Mouse (Mus musculus) liver, embryonic 16.5 days (tissue): ENCODE data around the gene Gak. TPM values are rescaled to one million over a fixed set of nuclear protein-coding genes. Genes with fewer than 3 reads are reported as not detected.
A peak's percentile ranks its signal among the peaks of the same experiment; 100 is the strongest.

Experiments
- ATAC-seq: fragments of 200-750 bp; cut with Nextera tagmentation; 2 replicates; pipeline ENCODE4 v1.8.0; 2017; ENCODE audit warnings: low read depth, mild to moderate bottlenecking, moderate number of reproducible peaks, moderate library complexity
- H3K27ac ChIP-seq: fragments of 300-500 bp; sonication (generic); 2 replicates; pipeline ENCODE4 v1.5.1; 2014; ENCODE audit warnings: mild to moderate bottlenecking, low read length
- H3K27me3 ChIP-seq: fragments of 300-500 bp; sonication (generic); 2 replicates; pipeline ENCODE4 v1.6.1; 2014; ENCODE audit warnings: low read depth, low read length, mixed read lengths; ENCODE audit not compliant: control insufficient read depth, insufficient read depth
- H3K36me3 ChIP-seq: fragments of 300-500 bp; sonication (generic); 2 replicates; pipeline ENCODE4 v1.6.1; 2014; ENCODE audit warnings: mild to moderate bottlenecking; ENCODE audit not compliant: control insufficient read depth, insufficient read depth
- H3K4me1 ChIP-seq: fragments of 300-500 bp; sonication (generic); 2 replicates; pipeline ENCODE4 v1.6.1; 2014; ENCODE audit warnings: low read depth, low read length, mixed read lengths; ENCODE audit not compliant: control insufficient read depth
- H3K4me2 ChIP-seq: fragments of 300-500 bp; sonication (generic); 2 replicates; pipeline ENCODE4 v1.6.1; 2014; ENCODE audit warnings: low read depth, low read length, mixed read lengths
- H3K4me3 ChIP-seq: fragments of 300-500 bp; sonication (generic); 2 replicates; pipeline ENCODE4 v1.5.1; 2014; ENCODE audit warnings: low read depth, mild to moderate bottlenecking, low read length
- H3K9ac ChIP-seq: fragments of 300-500 bp; sonication (generic); 2 replicates; pipeline ENCODE4 v1.6.1; 2014; ENCODE audit warnings: low read depth, low read length
- H3K9me3 ChIP-seq: fragments of 300-500 bp; sonication (generic); replicated peaks from 2 replicates; pipeline ENCODE4 v1.6.1; 2016; ENCODE audit warnings: low read length; ENCODE audit not compliant: control insufficient read depth
- WGBS: fragments of 180-500 bp; shearing (Covaris S2); extraction: QIAGEN DNeasy Blood & Tissue Kit; methylation state at CpG from one replicate; pipeline ENCODE4 v1.1.7; 2014; ENCODE audit not compliant: insufficient replicate concordance; 5-methylcytosine and 5-hydroxymethylcytosine counted together
- polyA plus RNA-seq: library from polyadenylated mRNA; unstranded; fragments of >200 nt; fragmentation: Nextera tagmentation; extraction: Ambion mirVana; gene quantifications from 2 replicates; pipeline ENCODE4 v1.2.1, GENCODE M21; 2015

The Gak gene
- polyA plus RNA-seq, 1 experiment from 2014 or later, result 27.5 TPM

DNA sequence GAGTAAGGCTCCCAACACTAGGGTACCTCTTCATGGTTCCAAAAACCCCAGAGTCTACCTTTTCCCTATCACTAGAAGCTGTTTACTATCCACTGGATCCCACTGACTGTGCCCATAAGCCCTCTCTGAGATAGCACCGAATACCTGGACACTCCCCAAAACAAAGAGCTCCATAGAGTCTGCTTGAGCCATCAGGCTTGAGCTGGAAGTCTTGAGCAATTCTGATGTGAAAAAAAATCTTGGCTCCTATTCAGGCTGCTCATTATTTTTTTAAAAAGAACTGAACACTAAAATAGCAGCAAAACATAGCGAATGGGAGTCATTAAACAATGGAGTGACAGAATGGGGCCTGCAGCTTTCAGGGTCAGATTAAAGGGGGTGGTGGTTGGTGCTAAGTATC lies 62.5 kb downstream of the Gak start:
- H3K4me3 ChIP-seq, result no peak overlapping the region
- no peak overlapping the region for H3K9ac ChIP-seq
- H3K27me3 ChIP-seq, result no peaks in the 10 kb centered on the region
- peaks cover 21% of the 10 kb centered on the region for H3K36me3 ChIP-seq
- WGBS, result 80% methylated on average over 2 of the region's 2 CpGs
- no peaks in the 10 kb centered on the region for H3K9me3 ChIP-seq
- H3K4me1 ChIP-seq, result no peaks in the 10 kb centered on the region
- no peak overlapping the region for H3K4me2 ChIP-seq
- no peak for ATAC-seq
- H3K27ac ChIP-seq, result no peak overlapping the region

DNA sequence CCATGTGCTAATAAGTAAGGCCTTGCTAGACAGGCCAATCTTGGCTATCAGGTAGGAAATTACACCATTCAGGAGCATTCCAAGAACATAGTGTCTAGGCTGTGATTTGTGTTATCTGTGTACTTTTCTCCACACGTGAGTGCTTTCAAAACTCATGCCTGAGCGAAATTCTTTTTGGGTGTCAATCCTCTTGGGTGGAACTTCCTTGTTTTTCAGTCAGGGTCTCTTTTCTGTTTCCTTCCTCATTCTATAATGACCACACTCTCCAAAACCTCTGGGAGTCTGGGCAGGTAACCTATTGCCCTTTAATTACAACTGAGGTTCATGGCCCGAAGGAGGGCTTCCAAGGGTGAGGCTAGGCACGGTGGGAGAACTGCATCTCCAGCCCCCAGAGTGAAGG lies 63.0 kb downstream of the Gak start:
- no peaks in the 10 kb centered on the region for H3K27me3 ChIP-seq
- H3K9me3 ChIP-seq, result no peaks in the 10 kb centered on the region
- WGBS, result 47% methylated on average over 4 of the region's 4 CpGs
- no peak for ATAC-seq
- no peaks in the 10 kb centered on the region for H3K4me1 ChIP-seq
- no peak overlapping the region for H3K4me2 ChIP-seq
- H3K4me3 ChIP-seq, result no peak overlapping the region
- H3K27ac ChIP-seq, result no peak overlapping the region
- no peak overlapping the region for H3K9ac ChIP-seq
- H3K36me3 ChIP-seq, result peaks cover 18% of the 10 kb centered on the region

DNA sequence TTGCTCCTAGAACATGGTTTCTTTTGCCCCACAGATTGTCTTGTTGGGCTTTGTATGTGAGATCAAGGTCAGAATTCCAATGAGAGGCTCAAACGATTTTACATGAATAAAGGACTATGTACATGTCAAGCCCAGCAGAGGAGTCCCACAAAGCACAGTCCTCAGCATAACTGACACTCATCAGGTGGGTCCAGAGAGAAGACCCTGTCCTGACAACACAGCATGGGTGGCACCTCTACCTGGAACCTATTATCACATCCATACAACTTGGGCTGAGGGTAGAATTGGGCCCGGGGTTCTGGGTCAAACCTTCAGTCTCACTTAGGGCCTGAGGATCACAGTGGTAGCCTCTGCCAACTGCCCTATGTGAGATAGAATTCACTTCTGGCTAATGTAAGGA lies 64.2 kb downstream of the Gak start:
- ATAC-seq, result no peak
- Histone ChIP-seq H3K9ac (no peak overlapping the region), H3K4me3 (no peak overlapping the region), H3K4me2 (no peak overlapping the region), H3K27me3 (no peaks in the 10 kb centered on the region), H3K4me1 (no peaks in the 10 kb centered on the region), H3K36me3 (peaks cover 11% of the 10 kb centered on the region), H3K9me3 (no peaks in the 10 kb centered on the region), H3K27ac (no peak overlapping the region)
- 72% methylated on average over 2 of the region's 2 CpGs for WGBS

DNA sequence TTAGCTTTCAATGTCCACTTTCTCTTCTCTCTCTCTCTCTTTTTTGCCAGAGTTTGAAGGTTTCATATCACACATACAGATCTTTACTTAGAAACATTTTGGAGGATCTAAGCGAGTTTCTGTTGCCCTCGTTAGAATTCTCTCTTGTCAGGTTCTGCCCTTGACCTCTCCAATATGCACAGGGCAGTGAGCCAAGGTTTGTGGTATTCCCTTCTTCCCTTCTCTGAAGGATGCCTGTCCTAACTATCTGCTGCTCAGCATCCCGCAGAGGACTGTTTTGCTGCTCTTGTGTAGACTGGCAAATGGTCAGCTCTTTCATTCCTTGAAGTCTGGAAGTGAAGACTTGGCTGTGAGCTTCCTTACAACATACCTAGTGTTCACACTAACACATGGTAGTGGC lies 65.2 kb downstream of the Gak start:
- ATAC-seq, result no peak
- WGBS, result 65% methylated on average over 3 of the region's 3 CpGs
- H3K4me3 ChIP-seq, result no peak overlapping the region
- no peaks in the 10 kb centered on the region for H3K9me3 ChIP-seq
- H3K4me2 ChIP-seq, result no peak overlapping the region
- no peak overlapping the region for H3K9ac ChIP-seq
- H3K27me3 ChIP-seq, result no peaks in the 10 kb centered on the region
- H3K27ac ChIP-seq, result no peak overlapping the region
- H3K36me3 ChIP-seq, result peaks cover 6% of the 10 kb centered on the region
- no peaks in the 10 kb centered on the region for H3K4me1 ChIP-seq

DNA sequence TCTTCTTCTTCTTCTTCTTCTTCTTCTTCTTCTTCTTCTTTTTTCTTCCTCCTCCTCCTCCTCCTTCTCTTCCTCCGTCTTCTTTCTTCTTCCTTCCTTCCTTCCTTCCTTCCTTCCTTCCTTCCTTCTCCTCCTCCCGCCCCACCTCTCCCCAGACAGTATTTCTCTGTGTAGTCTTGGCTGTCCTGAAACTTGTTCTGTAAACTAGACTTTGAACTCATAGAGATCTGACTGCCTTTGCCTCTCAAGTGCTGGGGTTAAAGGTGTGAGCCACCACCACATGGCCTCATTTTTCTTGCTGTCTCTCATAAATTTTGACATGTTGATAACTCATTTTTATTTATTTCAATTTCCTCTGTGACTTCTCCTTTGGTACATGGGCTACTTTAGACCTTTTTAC lies 67.1 kb downstream of the Gak start:
- Histone ChIP-seq H3K9ac (no peak overlapping the region), H3K4me1 (no peaks in the 10 kb centered on the region), H3K27me3 (no peaks in the 10 kb centered on the region), H3K4me2 (no peak overlapping the region), H3K27ac (no peak overlapping the region), H3K4me3 (no peak overlapping the region), H3K36me3 (no peaks in the 10 kb centered on the region; the same call in 1 of the 2 replicates), H3K9me3 (no peaks in the 10 kb centered on the region)
- 45% methylated on average over 2 of the region's 2 CpGs for WGBS
- ATAC-seq, result no peak

DNA sequence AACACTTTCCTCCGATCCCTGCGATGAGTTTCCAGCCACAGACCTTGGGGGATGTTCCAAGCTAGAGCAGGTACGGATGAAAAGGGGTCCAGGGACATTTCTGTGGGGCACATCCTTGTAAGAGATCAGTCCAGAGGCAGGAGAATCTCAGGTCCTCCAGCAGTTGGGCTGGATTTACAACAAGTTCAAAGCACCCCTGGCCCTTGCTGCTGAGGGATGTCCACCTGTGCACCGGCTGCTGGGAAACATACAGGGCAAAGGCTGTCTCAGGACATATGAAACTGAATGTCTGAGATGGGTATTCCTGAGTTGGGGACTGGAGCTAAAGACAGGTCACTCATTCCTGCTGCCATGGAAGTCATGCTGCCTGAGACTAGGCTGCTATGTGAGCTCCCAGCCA lies 72.6 kb downstream of the Gak start:
- WGBS, result 56% methylated on average over 4 of the region's 4 CpGs
- Histone ChIP-seq H3K27me3 (no peaks in the 10 kb centered on the region; the same call in none of the 2 replicates), H3K36me3 (no peaks in the 10 kb centered on the region), H3K4me3 (no peak overlapping the region), H3K9ac (no peak overlapping the region), H3K9me3 (no peaks in the 10 kb centered on the region), H3K4me1 (no peaks in the 10 kb centered on the region), H3K27ac (no peak overlapping the region), H3K4me2 (no peak overlapping the region)
- ATAC-seq, result no peak

DNA sequence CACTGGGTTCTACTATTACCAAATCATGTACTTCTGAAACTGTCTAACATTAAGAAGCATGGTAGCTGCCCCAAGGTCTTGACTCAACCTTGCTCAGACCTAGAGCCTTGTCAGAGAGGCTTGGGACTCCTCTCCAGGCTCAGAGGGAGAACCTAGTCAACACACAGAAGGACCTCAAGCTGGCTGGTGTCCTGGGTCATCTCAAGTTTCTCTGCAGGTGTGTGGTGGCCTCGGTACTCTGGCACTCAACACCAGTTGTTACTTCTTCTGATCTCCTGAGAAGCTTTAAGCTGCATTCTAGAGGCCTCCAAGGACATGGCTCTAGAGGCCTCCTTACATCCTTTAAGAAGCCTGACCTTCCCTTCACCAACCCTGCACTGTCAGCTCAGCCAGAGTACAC lies 75.5 kb downstream of the Gak start:
- H3K9me3 ChIP-seq, result no peaks in the 10 kb centered on the region
- 48% methylated on average over 1 of the region's 1 CpGs for WGBS
- no peak overlapping the region for H3K4me3 ChIP-seq
- no peaks in the 10 kb centered on the region for H3K4me1 ChIP-seq
- H3K36me3 ChIP-seq, result no peaks in the 10 kb centered on the region
- H3K27ac ChIP-seq, result no peak overlapping the region
- H3K9ac ChIP-seq, result no peak overlapping the region
- peaks cover 26% of the 10 kb centered on the region for H3K27me3 ChIP-seq
- ATAC-seq, result no peak
- no peak overlapping the region for H3K4me2 ChIP-seq

DNA sequence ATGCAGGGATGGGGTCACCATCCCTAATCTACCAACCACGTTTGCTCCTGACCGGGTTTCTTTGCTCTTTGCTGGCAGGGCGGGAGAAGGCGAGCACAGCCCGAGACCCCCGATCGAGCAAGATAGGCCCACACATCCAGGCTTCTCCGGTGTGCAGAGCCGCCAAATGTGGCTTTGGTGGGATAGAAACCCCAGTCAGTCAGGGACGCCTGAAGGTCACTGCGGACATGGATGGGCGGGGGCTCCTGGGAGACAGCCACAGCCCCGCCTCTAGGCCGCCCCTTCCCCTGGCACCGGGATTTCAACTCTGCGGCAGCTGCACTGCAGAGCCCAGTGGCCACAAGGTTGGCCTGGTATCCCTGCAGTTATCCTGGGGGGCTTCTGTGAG lies 79.4 kb downstream of the Gak start:
- Histone ChIP-seq H3K36me3 (no peaks in the 10 kb centered on the region), H3K27me3 (peaks cover 33% of the 10 kb centered on the region), H3K4me2 (no peak overlapping the region), H3K9ac (no peak overlapping the region), H3K4me3 (no peak overlapping the region), H3K27ac (no peak overlapping the region), H3K4me1 (no peaks in the 10 kb centered on the region), H3K9me3 (no peaks in the 10 kb centered on the region)
- ATAC-seq, result no peak
- WGBS, result 5% methylated on average over 16 of the region's 16 CpGs

DNA sequence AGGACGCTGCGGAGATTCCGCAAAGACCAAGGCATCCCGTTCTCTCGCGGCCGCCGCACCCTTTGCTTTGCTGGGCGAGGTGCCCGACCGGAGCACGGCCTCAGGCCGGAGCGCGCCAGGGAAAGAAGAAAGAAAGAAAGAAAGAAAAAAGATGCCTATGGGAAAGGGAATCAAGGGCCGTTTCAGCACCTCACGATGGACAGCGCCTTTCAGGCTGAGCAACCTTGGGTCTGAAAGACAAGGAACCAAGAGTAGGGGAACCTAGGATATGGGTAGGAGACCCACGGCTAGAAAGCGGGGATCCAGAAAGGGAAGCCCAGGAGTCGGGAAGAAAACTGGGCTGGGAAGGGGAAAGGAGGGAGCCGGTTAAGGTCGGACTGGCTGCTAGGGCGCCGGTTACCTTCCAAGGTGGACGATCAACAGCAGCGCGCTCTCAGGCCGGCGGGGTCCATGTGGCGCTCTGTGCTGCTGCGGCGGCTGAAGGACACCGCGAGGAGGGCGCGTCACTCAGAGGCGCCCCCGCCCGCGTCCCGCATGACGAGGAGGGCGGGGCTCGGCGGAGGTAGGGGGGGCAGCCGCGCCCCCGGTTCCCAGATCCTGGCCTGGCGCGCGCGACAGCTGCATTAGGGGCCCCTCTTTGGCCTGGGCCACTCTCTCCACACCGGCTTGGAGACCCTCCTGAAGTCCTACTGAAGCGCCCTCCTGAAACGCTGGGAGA lies 79.9 kb downstream of the Gak start, which contains the start of gene Cplx1:
Cplx1 (minus strand) TSS at position 536 of the 718 bp plus-strand sequence.
- Histone ChIP-seq H3K36me3 (no peaks in the 10 kb centered on the region), H3K4me1 (no peaks in the 10 kb centered on the region), H3K4me3 (0 out of 2 replicates have a peak within 1 kb of the TSS, but pooled peaks have one; percentile 2), H3K9me3 (no peaks in the 10 kb centered on the region), H3K9ac (no peak within 1 kb of the TSS), H3K4me2 (no peak within 1 kb of the TSS), H3K27me3 (peaks cover 33% of the 10 kb centered on the region), H3K27ac (no peak within 1 kb of the TSS)
- no peak for ATAC-seq
- 3% methylated on average over 56 of the region's 56 CpGs for WGBS
